Mouse (Mus musculus) brain, embryonic 14.5 days (tissue): Measurements from ENCODE around the gene Mtx1. TPM values are rescaled to one million over a fixed set of nuclear protein-coding genes. Genes with fewer than 3 reads are reported as not detected.
A peak's percentile ranks its signal among the peaks of the same experiment; 100 is the strongest.

Experiments used
- DNase-seq: peaks from one replicate; pipeline ENCODE4 v3.0.0-alpha.2; 2011; ENCODE audit warnings: low read depth
- CTCF ChIP-seq: fragments of 200-500 bp; IDR thresholded peaks from 2 replicates; pipeline ENCODE4 v1.5.1; 2012; ENCODE audit warnings: inconsistent platforms, mild to moderate bottlenecking, moderate library complexity, borderline replicate concordance; ENCODE audit not compliant: insufficient read depth, insufficient read length; ENCODE audit errors: extremely low read depth
- POLR2A ChIP-seq: fragments of 200-500 bp; IDR thresholded peaks from 2 replicates; pipeline ENCODE4 v1.6.1; 2012; ENCODE audit warnings: mild to moderate bottlenecking, inconsistent platforms, borderline replicate concordance; ENCODE audit not compliant: poor library complexity, insufficient read depth, insufficient read length, severe bottlenecking; ENCODE audit errors: extremely low read depth
- polyA plus RNA-seq: library from polyadenylated mRNA; depleted of rRNA; stranded (reverse); fragments of >200 nt; gene quantifications from 2 replicates; pipeline ENCODE4 v1.2.3, GENCODE M21; 2012

Gene Mtx1
- polyA plus RNA-seq, 1 experiment = 146 TPM

- no peak for DNase-seq
- TF ChIP-seq POLR2A (no peak), CTCF (no peak)
Observed at GRCm38 (mm10) chr3:89236516-89236915, 9.6 kb upstream of the Mtx1 start.

- DNase-seq = no peak
Observed at GRCm38 (mm10) chr3:89233562-89234110, 6.7 kb upstream of the Mtx1 start.

GRCm38 (mm10) chr3:89232614-89233013 lies 5.7 kb upstream of the Mtx1 start:
- TF ChIP-seq POLR2A = no peak
- TF ChIP-seq CTCF = no peak
- DNase-seq = no peak

More at GRCm38 (mm10) chr3:89233562-89234110, 6.7 kb upstream of the Mtx1 start:
- TF ChIP-seq CTCF (no peak), POLR2A (no peak)

GRCm38 (mm10) chr3:89231772-89232275 lies 4.9 kb upstream of the Mtx1 start:
- TF ChIP-seq POLR2A = no peak
- no peak for TF ChIP-seq CTCF

GRCm38 (mm10) chr3:89231345-89231744 lies 4.5 kb upstream of the Mtx1 start:
- DNase-seq = no peak
- no peak for TF ChIP-seq CTCF
- no peak for TF ChIP-seq POLR2A

More at GRCm38 (mm10) chr3:89231772-89232275, 4.9 kb upstream of the Mtx1 start:
- no peak for DNase-seq

- no peak for TF ChIP-seq POLR2A
- TF ChIP-seq CTCF = no peak
Observed at GRCm38 (mm10) chr3:89230561-89230960, 3.7 kb upstream of the Mtx1 start.

GRCm38 (mm10) chr3:89229276-89229675 lies 2.4 kb upstream of the Mtx1 start:
- TF ChIP-seq CTCF = no peak
- DNase-seq = no peak

More at GRCm38 (mm10) chr3:89230561-89230960, 3.7 kb upstream of the Mtx1 start:
- DNase-seq = no peak

GRCm38 (mm10) chr3:89228836-89229235 lies 1.9 kb upstream of the Mtx1 start, which contains the start of gene Muc1:
TSS of gene Muc1 (plus strand) at chr3:89229057.
- TF ChIP-seq POLR2A = no peak
- TF ChIP-seq CTCF = no peak
- no peak for DNase-seq

GRCm38 (mm10) chr3:89228180-89228549 lies 1.3 kb upstream of the Mtx1 start:
- DNase-seq = peak; percentile 93
- peak; percentile 94 for TF ChIP-seq CTCF
- no peak for TF ChIP-seq POLR2A

- no peak for TF ChIP-seq CTCF
- TF ChIP-seq POLR2A = peak; percentile 82; the same call in 1 of the 2 replicates
Observed at GRCm38 (mm10) chr3:89227307-89228179, 655 bp upstream of the Mtx1 start.

GRCm38 (mm10) chr3:89226361-89226760 lies 527 bp downstream of the Mtx1 start:
- no peak for TF ChIP-seq POLR2A
- no peak for TF ChIP-seq CTCF
- no peak for DNase-seq

More at GRCm38 (mm10) chr3:89227307-89228179, 655 bp upstream of the Mtx1 start:
- DNase-seq = peak; percentile 99
